Mouse (Mus musculus): Measurements from ENCODE around the gene A930017K11Rik. TPM values are rescaled to one million over a fixed set of nuclear protein-coding genes. Genes with fewer than 3 reads are reported as not detected.

The A930017K11Rik gene
- polyA plus RNA-seq, 1 experiment = not detected

DNA sequence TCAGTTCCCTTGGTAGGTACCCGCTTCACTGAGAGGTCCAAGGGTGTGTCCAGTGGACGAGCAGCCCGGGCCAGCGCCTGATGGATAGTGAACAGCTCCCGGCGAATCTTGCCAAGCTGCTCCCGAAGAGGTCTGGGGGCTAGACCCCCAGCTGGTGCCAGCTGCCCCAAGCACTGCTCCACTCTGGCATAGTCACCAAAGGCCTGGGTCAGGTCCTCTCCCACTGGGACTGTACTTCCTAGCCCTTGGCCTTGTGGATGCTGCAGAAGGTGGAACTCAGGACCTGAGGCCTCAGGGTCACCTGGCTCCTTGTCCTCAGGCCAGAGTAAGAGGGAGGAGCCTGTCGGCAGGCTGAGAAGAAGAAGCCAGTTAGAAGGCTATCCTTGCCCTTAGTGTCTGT, 5.5 kb downstream of the A930017K11Rik start:
- peaks cover 4% of the 10 kb centered on the region; the same call in 1 of the 2 replicates for H3K4me1 ChIP-seq (ENCODE audit: control insufficient read depth, insufficient read depth, low read length)
- no peak for TF ChIP-seq CTCF (IDR thresholded peaks at IDR 0.05; ENCODE audit: control insufficient read depth, insufficient read depth, low read length)
- TF ChIP-seq POLR2A (IDR thresholded peaks at IDR 0.05; ENCODE audit: borderline replicate concordance, control insufficient read depth, low read depth, low read length) = no peak
- peak overlapping the region; percentile 12 for H3K27ac ChIP-seq (ENCODE audit: control insufficient read depth, insufficient read depth, low read depth, low read length, poor library complexity)
- 90% methylated on average over 8 of the region's 8 CpGs for WGBS
- no peak overlapping the region for H3K4me3 ChIP-seq (replicated peaks; ENCODE audit: control insufficient read depth, low read depth, low read length)

GRCm38 (mm10) chr17:25946349-25946748, 6.0 kb downstream of the A930017K11Rik start:
- TF ChIP-seq CTCF (IDR thresholded peaks at IDR 0.05; ENCODE audit: control insufficient read depth, insufficient read depth, low read length) = no peak
- TF ChIP-seq POLR2A (IDR thresholded peaks at IDR 0.05; ENCODE audit: borderline replicate concordance, control insufficient read depth, low read depth, low read length) = no peak
- Histone ChIP-seq H3K4me1 (ENCODE audit: control insufficient read depth, insufficient read depth, low read length) (peaks cover 4% of the 10 kb centered on the region; the same call in 1 of the 2 replicates), H3K4me3 (replicated peaks; ENCODE audit: control insufficient read depth, low read depth, low read length) (no peak overlapping the region), H3K27ac (ENCODE audit: control insufficient read depth, insufficient read depth, low read depth, low read length, poor library complexity) (peak overlapping the region; percentile 12)
- WGBS = 77% methylated on average over 7 of the region's 7 CpGs

GRCm38 (mm10) chr17:25945517-25946155, 6.7 kb downstream of the A930017K11Rik start:
- TF ChIP-seq POLR2A (IDR thresholded peaks at IDR 0.05; ENCODE audit: borderline replicate concordance, control insufficient read depth, low read depth, low read length) (no peak), CTCF (IDR thresholded peaks at IDR 0.05; ENCODE audit: control insufficient read depth, insufficient read depth, low read length) (no peak)
- no peak overlapping the region; the same call in 1 of the 2 replicates for H3K27ac ChIP-seq (ENCODE audit: control insufficient read depth, insufficient read depth, low read depth, low read length, poor library complexity)
- H3K4me3 ChIP-seq (replicated peaks; ENCODE audit: control insufficient read depth, low read depth, low read length) = no peak overlapping the region
- peaks cover 4% of the 10 kb centered on the region; the same call in 1 of the 2 replicates for H3K4me1 ChIP-seq (ENCODE audit: control insufficient read depth, insufficient read depth, low read length)
- 71% methylated on average over 9 of the region's 9 CpGs for WGBS

DNA sequence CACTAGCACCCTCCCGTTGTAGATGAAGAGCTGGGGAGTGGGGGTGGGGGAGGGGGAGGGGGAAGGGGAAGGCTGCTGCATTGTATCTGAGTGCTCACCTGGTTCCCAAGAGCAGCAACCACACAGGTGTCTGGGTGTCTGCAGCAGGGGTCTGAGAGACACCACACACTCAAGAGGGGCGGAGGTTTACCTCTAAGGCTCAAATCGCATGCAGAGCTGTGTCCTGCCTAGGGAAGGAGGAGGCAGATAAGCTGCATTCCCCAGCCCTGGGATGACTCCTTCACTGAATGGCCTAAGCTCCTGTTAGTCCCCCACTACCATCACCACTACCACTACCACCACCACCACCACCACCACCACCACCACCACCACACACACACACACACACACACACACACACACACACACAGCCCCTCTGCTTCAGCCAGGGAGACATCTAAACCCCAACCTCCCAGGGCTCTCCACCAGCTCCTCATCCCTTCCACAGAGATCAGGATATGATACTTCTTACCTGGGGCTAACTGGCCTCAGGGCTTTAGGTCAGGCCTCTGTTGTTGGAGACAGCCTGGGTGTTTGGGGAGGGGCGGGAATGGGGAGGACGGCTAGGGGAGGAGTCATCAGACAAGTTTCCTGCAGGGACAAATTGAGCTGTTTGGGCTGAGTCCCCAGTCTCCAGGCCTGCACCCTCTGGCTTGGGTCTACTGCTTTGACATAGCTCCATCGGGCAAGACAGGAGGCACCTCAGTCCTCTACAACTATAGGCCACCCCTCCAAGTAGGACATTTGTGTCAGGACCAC, 7.8 kb downstream of the A930017K11Rik start, which contains the start of the genes Pigq and Nhlrc4:
Gene Pigq, minus strand, starts transcription at position 571 of the 798 bp plus-strand sequence.
Gene Nhlrc4, minus strand, starts transcription at position 596 of the 798 bp plus-strand sequence.
- Histone ChIP-seq H3K4me3 (replicated peaks; ENCODE audit: control insufficient read depth, low read depth, low read length) (peak within 1 kb of the TSS; percentile 12), H3K27ac (ENCODE audit: control insufficient read depth, insufficient read depth, low read depth, low read length, poor library complexity) (peak within 1 kb of the TSS; percentile 87), H3K4me1 (ENCODE audit: control insufficient read depth, insufficient read depth, low read length) (peaks cover 4% of the 10 kb centered on the region; the same call in 1 of the 2 replicates)
- WGBS = 74% methylated on average over 6 of the region's 6 CpGs
- TF ChIP-seq POLR2A (IDR thresholded peaks at IDR 0.05; ENCODE audit: borderline replicate concordance, control insufficient read depth, low read depth, low read length) (no peak), CTCF (IDR thresholded peaks at IDR 0.05; ENCODE audit: control insufficient read depth, insufficient read depth, low read length) (no peak)

DNA sequence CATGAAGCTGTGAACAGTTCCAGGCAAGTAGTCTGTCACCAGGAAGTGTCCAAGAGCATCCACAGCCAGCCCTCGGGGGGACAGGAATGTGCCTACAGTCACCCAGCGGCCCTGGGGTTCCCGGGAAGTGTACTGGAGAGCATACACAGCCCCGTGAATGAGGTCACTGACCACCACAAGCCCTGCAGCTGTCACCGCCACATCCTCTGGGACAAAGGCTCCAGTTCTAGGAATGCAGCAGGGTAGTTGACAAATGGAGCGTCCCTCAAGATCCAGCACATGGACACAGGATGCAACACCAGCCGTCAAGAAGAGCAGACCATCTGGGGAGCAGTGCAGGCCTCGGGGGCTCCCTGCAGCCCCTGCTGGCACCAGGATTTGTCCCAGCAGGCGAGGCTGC, 8.6 kb downstream of the A930017K11Rik start:
- TF ChIP-seq CTCF (IDR thresholded peaks at IDR 0.05; ENCODE audit: control insufficient read depth, insufficient read depth, low read length) = no peak
- no peak for TF ChIP-seq POLR2A (IDR thresholded peaks at IDR 0.05; ENCODE audit: borderline replicate concordance, control insufficient read depth, low read depth, low read length)
- Histone ChIP-seq H3K4me1 (ENCODE audit: control insufficient read depth, insufficient read depth, low read length) (peaks cover 4% of the 10 kb centered on the region; the same call in 1 of the 2 replicates), H3K4me3 (replicated peaks; ENCODE audit: control insufficient read depth, low read depth, low read length) (peak overlapping the region; percentile 12), H3K27ac (ENCODE audit: control insufficient read depth, insufficient read depth, low read depth, low read length, poor library complexity) (peak overlapping the region; percentile 87)
- WGBS = 90% methylated on average over 9 of the region's 9 CpGs

DNA sequence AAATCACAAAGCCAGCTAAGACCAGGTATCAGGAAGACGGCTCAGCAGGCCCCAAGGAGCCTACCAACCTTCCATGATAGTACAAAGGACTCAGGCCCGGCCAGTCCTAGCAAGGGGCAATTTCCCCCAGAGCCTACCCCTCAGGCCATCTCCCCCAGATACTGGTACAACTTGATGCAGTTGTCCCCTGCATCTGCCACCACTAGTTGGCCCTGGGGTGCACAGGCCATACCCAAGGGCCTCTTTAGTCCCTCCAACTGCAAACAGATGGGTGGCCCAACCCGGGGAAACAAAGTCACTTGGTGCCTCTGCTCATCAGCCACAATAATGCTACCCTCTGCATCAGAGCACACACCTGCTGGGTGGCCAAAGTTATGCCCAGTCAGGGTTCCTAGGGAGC, 9.1 kb downstream of the A930017K11Rik start:
- Histone ChIP-seq H3K4me1 (ENCODE audit: control insufficient read depth, insufficient read depth, low read length) (peaks cover 4% of the 10 kb centered on the region; the same call in 1 of the 2 replicates), H3K27ac (ENCODE audit: control insufficient read depth, insufficient read depth, low read depth, low read length, poor library complexity) (peak overlapping the region; percentile 87), H3K4me3 (replicated peaks; ENCODE audit: control insufficient read depth, low read depth, low read length) (no peak overlapping the region)
- 57% methylated on average over 3 of the region's 3 CpGs for WGBS
- TF ChIP-seq CTCF (IDR thresholded peaks at IDR 0.05; ENCODE audit: control insufficient read depth, insufficient read depth, low read length) = no peak; the same call in 1 of the 2 replicates
- TF ChIP-seq POLR2A (IDR thresholded peaks at IDR 0.05; ENCODE audit: borderline replicate concordance, control insufficient read depth, low read depth, low read length) = no peak

DNA sequence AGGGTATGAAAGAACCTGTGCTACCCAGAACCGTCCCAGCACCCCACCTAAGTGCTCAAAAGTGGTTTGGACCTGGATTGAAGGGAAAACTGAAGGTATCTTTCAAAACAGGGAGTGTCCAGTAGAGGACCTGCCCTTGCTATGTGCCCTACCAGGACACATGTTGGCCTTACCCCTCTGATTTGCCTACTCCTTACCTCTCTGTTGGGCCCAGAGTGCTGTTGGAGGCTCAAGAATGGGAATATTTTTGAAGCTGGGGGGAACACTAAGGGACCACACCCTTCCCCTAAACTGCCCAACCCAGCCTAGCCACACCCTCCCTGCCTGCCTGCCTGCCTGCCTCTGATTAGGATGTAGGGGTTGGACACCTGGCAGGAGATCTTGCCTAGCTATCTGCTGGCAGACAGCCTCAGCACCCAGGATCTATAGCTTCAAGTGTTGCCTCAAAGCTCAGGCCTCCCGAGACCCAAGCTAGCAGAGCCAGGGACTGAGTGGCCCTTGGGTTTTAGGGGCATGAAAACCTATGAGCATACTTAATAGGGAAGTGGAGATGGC, 9.7 kb downstream of the A930017K11Rik start:
- 70% methylated on average over 2 of the region's 2 CpGs for WGBS
- peaks cover 4% of the 10 kb centered on the region; the same call in 1 of the 2 replicates for H3K4me1 ChIP-seq (ENCODE audit: control insufficient read depth, insufficient read depth, low read length)
- H3K27ac ChIP-seq (ENCODE audit: control insufficient read depth, insufficient read depth, low read depth, low read length, poor library complexity) = peak overlapping the region; percentile 87
- H3K4me3 ChIP-seq (replicated peaks; ENCODE audit: control insufficient read depth, low read depth, low read length) = peak overlapping the region; percentile 96
- TF ChIP-seq CTCF (IDR thresholded peaks at IDR 0.05; ENCODE audit: control insufficient read depth, insufficient read depth, low read length) (no peak), POLR2A (IDR thresholded peaks at IDR 0.05; ENCODE audit: borderline replicate concordance, control insufficient read depth, low read depth, low read length) (no peak)
